In genomic region chr3:32402990-32403885, GRCm38 (mm10) we compare ENCODE assay signal across 13 mouse cellular contexts. TPM values are rescaled to one million over a fixed set of nuclear protein-coding genes. Genes with fewer than 3 reads are reported as not detected.
DNase-seq lines count a peak whose midpoint lies in the region; ATAC-seq lines count a peak whose summit lies in the region.
"Had no signal": no experiment of that assay in that cellular context is flagged by ENCODE, and none has a peak within 500 bp of the region (broad histone marks: within the 10 kb centered on the region; RNA-seq: fewer than 3 reads in every experiment).

No protein-coding gene starts in this region.

- peak; percentile 65 for ATAC-seq in megakaryocyte, adult 5-6 weeks (ENCODE audit: poor library complexity, severe bottlenecking)
- ATAC-seq: hindbrain, postnatal 0 days; Patski had no signal

- peak; percentile 50 to 70 for DNase-seq in cerebellum, postnatal 14 days
- no peak for DNase-seq in cerebellum, adult 11 months
- peak; percentile 39 for DNase-seq in kidney, adult 9 months
- no peak for DNase-seq in kidney, postnatal 10 days
- peak; percentile 58 for DNase-seq in brain, adult 2 months (ENCODE audit: low read depth, low spot score)
- DNase-seq in thymus, postnatal 0 days (ENCODE audit: low spot score): no peak
- DNase-seq in spleen, postnatal 4 days (ENCODE audit: low spot score in 2 of 2): no peak
- DNase-seq: adrenal gland, postnatal 10 days; lung, embryonic 14.5 days; midbrain, embryonic 14.5 days had no signal

RNA-seq across cellular contexts. Expression of gene Pik3ca, which starts 5.8 kb away (rescaled TPM):
- 23.5 and 25.0 TPM in 2 replicates for total RNA-seq in megakaryocyte, adult 5-6 weeks (2015)
- total RNA-seq in megakaryocyte, adult 5-6 weeks (2017): 31.1 and 32.4 TPM in 2 replicates
- polyA plus RNA-seq in thymus, postnatal 0 days (2015; fragmentation: Nextera tagmentation; extraction: Ambion mirVana): 12.7 and 13.3 TPM in 2 replicates

RNA-seq across cellular contexts. Expression of gene Zmat3, which starts 37.4 kb away (rescaled TPM):
- 2.3 and 2.4 TPM in 2 replicates for total RNA-seq in megakaryocyte, adult 5-6 weeks (2015)
- 0.53 and 0.77 TPM in 2 replicates for total RNA-seq in megakaryocyte, adult 5-6 weeks (2017)
- polyA plus RNA-seq in thymus, postnatal 0 days (2015; fragmentation: Nextera tagmentation; extraction: Ambion mirVana): 2.5 and 2.8 TPM in 2 replicates

Comparison
In these comparisons a context has a peak if more than half of its experiments do, and no peak if none do; other contexts are left out.
1. DNase-seq: peak in cerebellum, postnatal 14 days (2 of 2), kidney, adult 9 months (single experiment) and brain, adult 2 months (single experiment); none in cerebellum, adult 11 months (single experiment), kidney, postnatal 10 days (single experiment), thymus, postnatal 0 days (single experiment) and spleen, postnatal 4 days (0 of 2).